Mouse (Mus musculus): ENCODE measurements around the gene Amotl1.

DNA sequence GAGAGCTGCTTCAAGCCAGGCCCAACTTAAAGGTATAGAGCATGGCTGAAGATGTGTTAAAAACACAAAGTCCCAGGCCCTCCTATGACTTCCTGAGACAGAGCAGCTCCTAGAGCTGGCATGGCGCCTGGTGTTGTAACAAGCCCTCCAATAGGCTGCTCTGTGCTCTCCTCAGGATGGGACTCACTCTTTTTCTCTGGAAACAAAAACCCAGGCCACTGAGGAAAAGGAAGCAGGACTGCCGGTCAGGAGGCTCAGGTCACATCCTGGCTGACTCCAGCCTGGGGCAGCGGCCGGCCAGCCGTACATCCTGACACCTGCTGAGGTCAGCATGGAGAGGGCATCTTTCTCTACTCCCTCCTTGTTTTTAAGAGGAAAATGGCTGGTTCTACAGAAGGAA is 36.3 kb downstream of the Amotl1 start:
- TF ChIP-seq POLR2A (IDR thresholded peaks at IDR 0.05; ENCODE audit: extremely low read depth, insufficient read depth, low read length): no peak
- TF ChIP-seq CTCF (IDR thresholded peaks at IDR 0.05; ENCODE audit: low read depth, low read length): no peak

Data from liver, adult 2 months (tissue).